Mouse (Mus musculus) frontal cortex, postnatal 25 days (tissue): ENCODE measurements around the gene Fyb.
"Not testable (repeated sequence)": the region's sequence is repeated elsewhere in the genome, so short reads cannot be mapped to it uniquely, and the experiment has no call there.

Experiments used
- DNase-seq, 2 experiments: peaks; one replicate each; pipeline ENCODE4 v3.0.0; 2022; ENCODE audit warnings: low spot score in 2 of 2

Fyb gene

GRCm38 (mm10) chr15:6562161-6562560 is 39.5 kb downstream of the Fyb start:
- DNase-seq, result no peak

GRCm38 (mm10) chr15:6562629-6563028 is 40.0 kb downstream of the Fyb start:
- DNase-seq, result no peak

GRCm38 (mm10) chr15:6564977-6565421 is 42.3 kb downstream of the Fyb start:
- no peak for DNase-seq

GRCm38 (mm10) chr15:6565873-6566272 is 43.2 kb downstream of the Fyb start:
- DNase-seq, result no peak

- DNase-seq, result no peak
These were observed 45.3 kb downstream of the Fyb start for GRCm38 (mm10) chr15:6567993-6568392.

- no peak for DNase-seq
These were observed 46.0 kb downstream of the Fyb start for GRCm38 (mm10) chr15:6568605-6569004.

- DNase-seq, result no peak
These were observed 46.4 kb downstream of the Fyb start for GRCm38 (mm10) chr15:6569074-6569473.

GRCm38 (mm10) chr15:6570164-6570861 is 47.7 kb downstream of the Fyb start:
- no peak for DNase-seq

- peak; percentile 48 to 58 for DNase-seq
These were observed 48.2 kb downstream of the Fyb start for GRCm38 (mm10) chr15:6570876-6571275.

- no peak for DNase-seq
These were observed 51.8 kb downstream of the Fyb start for GRCm38 (mm10) chr15:6574283-6574960.

- DNase-seq, result no peak
These were observed 55.3 kb downstream of the Fyb start for GRCm38 (mm10) chr15:6577971-6578370.

- no peak for DNase-seq
These were observed 56.0 kb downstream of the Fyb start for GRCm38 (mm10) chr15:6578654-6579053.

- no peak for DNase-seq
These were observed 56.6 kb downstream of the Fyb start for GRCm38 (mm10) chr15:6579194-6579768.

- no peak for DNase-seq
These were observed 57.2 kb downstream of the Fyb start for GRCm38 (mm10) chr15:6579769-6580261.

GRCm38 (mm10) chr15:6584645-6585044 is 62.0 kb downstream of the Fyb start:
- no peak for DNase-seq

GRCm38 (mm10) chr15:6586351-6586750 is 63.7 kb downstream of the Fyb start:
- not testable (repeated sequence) for DNase-seq

- DNase-seq, result no peak
These were observed 64.9 kb downstream of the Fyb start for GRCm38 (mm10) chr15:6587526-6587925.

GRCm38 (mm10) chr15:6588192-6588591 is 65.5 kb downstream of the Fyb start:
- no peak for DNase-seq

GRCm38 (mm10) chr15:6590846-6591451 is 68.3 kb downstream of the Fyb start:
- no peak for DNase-seq

GRCm38 (mm10) chr15:6591527-6591926 is 68.9 kb downstream of the Fyb start:
- no peak for DNase-seq

- no peak for DNase-seq
These were observed 70.1 kb downstream of the Fyb start for GRCm38 (mm10) chr15:6592561-6593253.

- no peak for DNase-seq
These were observed 70.6 kb downstream of the Fyb start for GRCm38 (mm10) chr15:6593254-6593623.
